Mouse (Mus musculus) neural tube, embryonic 15.5 days (tissue): ENCODE results near the gene Twist1. TPM values are rescaled to one million over a fixed set of nuclear protein-coding genes. Genes with fewer than 3 reads are reported as not detected.

Experiments used
- ATAC-seq: fragments of 200-750 bp; cut with Nextera tagmentation; 2 replicates; pipeline ENCODE4 v1.8.0; 2017; ENCODE audit warnings: mild to moderate bottlenecking, moderate TSS enrichment, moderate library complexity; ENCODE audit not compliant: low FRiP score
- H3K27ac ChIP-seq: fragments of 300-500 bp; sonication (generic); replicated peaks from 2 replicates; pipeline ENCODE4 v1.5.1; 2015; ENCODE audit warnings: mild to moderate bottlenecking, inconsistent platforms
- H3K27me3 ChIP-seq: fragments of 300-500 bp; sonication (generic); replicated peaks from 2 replicates; pipeline ENCODE4 v1.6.1; 2015; ENCODE audit warnings: inconsistent platforms
- H3K36me3 ChIP-seq: fragments of 300-500 bp; sonication (generic); 2 replicates; pipeline ENCODE4 v1.6.1; 2015; ENCODE audit warnings: inconsistent platforms
- H3K4me1 ChIP-seq: fragments of 300-500 bp; sonication (generic); 2 replicates; pipeline ENCODE4 v1.6.1; 2015; ENCODE audit warnings: inconsistent platforms
- H3K4me2 ChIP-seq: fragments of 300-500 bp; sonication (generic); 2 replicates; pipeline ENCODE4 v1.6.1; 2015; ENCODE audit warnings: inconsistent platforms, mild to moderate bottlenecking, moderate library complexity
- H3K4me3 ChIP-seq: fragments of 300-500 bp; sonication (generic); replicated peaks from 2 replicates; pipeline ENCODE4 v1.5.1; 2015; ENCODE audit warnings: mild to moderate bottlenecking, inconsistent platforms
- H3K9ac ChIP-seq: fragments of 300-500 bp; sonication (generic); replicated peaks from 2 replicates; pipeline ENCODE4 v1.6.1; 2015; ENCODE audit warnings: mild to moderate bottlenecking, inconsistent platforms
- H3K9me3 ChIP-seq: fragments of 300-500 bp; sonication (generic); replicated peaks from 2 replicates; pipeline ENCODE4 v1.6.1; 2016; ENCODE audit warnings: inconsistent platforms
- WGBS: fragments of 180-500 bp; shearing (Covaris S2); methylation state at CpG from one replicate; pipeline ENCODE4 v1.1.7; 2015; ENCODE audit warnings: mixed read lengths; 5-methylcytosine and 5-hydroxymethylcytosine counted together
- polyA plus RNA-seq: library from polyadenylated mRNA; unstranded; fragments of >200 nt; fragmentation: Nextera tagmentation; extraction: Ambion mirVana; gene quantifications from 2 replicates; pipeline ENCODE4 v1.2.1, GENCODE M21; 2015

The Twist1 gene
- polyA plus RNA-seq: 1.3 and 1.7 TPM in 2 replicates

- peaks cover 26% of the 10 kb centered on the region for H3K4me1 ChIP-seq
- no peaks in the 10 kb centered on the region for H3K9me3 ChIP-seq
- H3K27ac ChIP-seq: no peak within 1 kb of the TSS; the same call in 1 of the 2 replicates
- 0% methylated on average over 77 of the region's 105 CpGs for WGBS
- ATAC-seq: peak; percentile 60
- H3K4me2 ChIP-seq: peak within 1 kb of the TSS; percentile 81
- peak within 1 kb of the TSS; percentile 52 for H3K9ac ChIP-seq
- H3K36me3 ChIP-seq: no peaks in the 10 kb centered on the region
- peaks cover 86% of the 10 kb centered on the region for H3K27me3 ChIP-seq
- peak within 1 kb of the TSS; percentile 50 for H3K4me3 ChIP-seq
These were observed at the start of gene Twist1 for GRCm38 (mm10) chr12:33957400-33958240. Gene Twist1 (plus strand): TSS chr12:33957671.

DNA sequence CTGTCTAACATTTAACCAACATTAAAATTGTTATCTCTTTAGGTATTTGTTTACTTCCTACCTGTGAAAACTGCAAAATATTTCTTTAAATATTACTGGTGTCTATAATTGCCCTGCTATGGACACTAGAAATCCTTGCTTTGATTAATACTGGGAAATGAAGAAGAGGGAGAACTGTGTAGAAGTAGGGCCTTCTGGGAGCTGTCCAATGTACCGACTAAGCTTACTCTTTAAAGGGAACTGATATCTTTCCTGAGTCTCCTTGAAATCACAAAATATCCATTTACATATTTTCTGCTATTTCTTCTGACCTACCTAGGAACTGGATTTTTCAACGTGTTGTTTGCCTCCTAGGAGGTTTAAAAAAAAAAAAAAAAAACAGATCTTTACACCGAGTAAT is 30.7 kb upstream of the Twist1 start:
- WGBS: 12% methylated on average over 3 of the region's 3 CpGs
- peaks cover 17% of the 10 kb centered on the region for H3K4me1 ChIP-seq
- H3K27me3 ChIP-seq: peaks cover 35% of the 10 kb centered on the region

DNA sequence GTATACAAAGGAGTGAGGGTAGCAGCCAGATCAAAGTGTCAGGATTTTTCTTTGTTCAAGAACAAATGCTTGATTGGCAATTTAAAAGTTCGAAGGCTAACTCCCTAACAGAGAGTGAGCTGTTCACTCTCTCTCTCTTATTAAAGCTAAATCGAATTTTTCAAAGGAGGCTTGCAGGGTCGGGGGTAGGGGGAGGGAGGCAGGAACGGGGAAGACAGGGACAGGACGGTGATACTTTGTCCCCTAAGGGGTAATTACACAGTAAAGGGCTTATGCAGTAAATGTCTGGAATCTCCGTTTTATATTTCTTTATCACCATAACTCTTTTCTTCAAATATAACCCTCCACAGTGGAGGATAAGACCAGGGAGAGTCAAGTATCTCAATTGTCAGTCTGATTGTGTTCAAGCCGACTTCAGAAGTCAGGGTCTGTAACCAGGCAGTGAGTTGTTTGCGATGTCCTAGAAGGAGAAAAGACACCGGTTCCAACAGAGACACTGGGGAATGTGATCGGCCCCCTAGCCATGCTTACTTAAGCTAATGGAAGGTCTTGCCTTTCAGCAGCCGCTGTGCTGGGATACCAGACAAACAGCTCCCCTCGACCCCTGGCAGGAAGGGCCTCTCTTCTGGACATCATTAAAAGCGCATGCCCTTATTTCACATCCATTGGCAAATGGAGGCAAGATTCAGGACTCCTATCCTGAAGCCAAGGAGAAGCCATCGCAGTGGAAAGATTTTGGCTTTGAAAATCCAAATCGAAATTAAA is 30.0 kb upstream of the Twist1 start:
- H3K4me2 ChIP-seq: peak overlapping the region; percentile 58
- 2% methylated on average over 15 of the region's 15 CpGs for WGBS
- H3K27me3 ChIP-seq: peaks cover 35% of the 10 kb centered on the region
- H3K9me3 ChIP-seq: no peaks in the 10 kb centered on the region
- H3K4me1 ChIP-seq: peaks cover 17% of the 10 kb centered on the region
- H3K36me3 ChIP-seq: no peaks in the 10 kb centered on the region
- H3K27ac ChIP-seq: no peak overlapping the region
- H3K9ac ChIP-seq: no peak overlapping the region
- H3K4me3 ChIP-seq: peak overlapping the region; percentile 35
- 0 out of 2 replicates have a peak, but pooled peaks have one; percentile 35 for ATAC-seq

More for the DNA sequence above, 30.7 kb upstream of the Twist1 start:
- H3K36me3 ChIP-seq: no peaks in the 10 kb centered on the region
- H3K9ac ChIP-seq: no peak overlapping the region
- no peak overlapping the region for H3K4me3 ChIP-seq
- H3K9me3 ChIP-seq: no peaks in the 10 kb centered on the region
- no peak overlapping the region for H3K4me2 ChIP-seq
- no peak overlapping the region for H3K27ac ChIP-seq
- no peak for ATAC-seq

DNA sequence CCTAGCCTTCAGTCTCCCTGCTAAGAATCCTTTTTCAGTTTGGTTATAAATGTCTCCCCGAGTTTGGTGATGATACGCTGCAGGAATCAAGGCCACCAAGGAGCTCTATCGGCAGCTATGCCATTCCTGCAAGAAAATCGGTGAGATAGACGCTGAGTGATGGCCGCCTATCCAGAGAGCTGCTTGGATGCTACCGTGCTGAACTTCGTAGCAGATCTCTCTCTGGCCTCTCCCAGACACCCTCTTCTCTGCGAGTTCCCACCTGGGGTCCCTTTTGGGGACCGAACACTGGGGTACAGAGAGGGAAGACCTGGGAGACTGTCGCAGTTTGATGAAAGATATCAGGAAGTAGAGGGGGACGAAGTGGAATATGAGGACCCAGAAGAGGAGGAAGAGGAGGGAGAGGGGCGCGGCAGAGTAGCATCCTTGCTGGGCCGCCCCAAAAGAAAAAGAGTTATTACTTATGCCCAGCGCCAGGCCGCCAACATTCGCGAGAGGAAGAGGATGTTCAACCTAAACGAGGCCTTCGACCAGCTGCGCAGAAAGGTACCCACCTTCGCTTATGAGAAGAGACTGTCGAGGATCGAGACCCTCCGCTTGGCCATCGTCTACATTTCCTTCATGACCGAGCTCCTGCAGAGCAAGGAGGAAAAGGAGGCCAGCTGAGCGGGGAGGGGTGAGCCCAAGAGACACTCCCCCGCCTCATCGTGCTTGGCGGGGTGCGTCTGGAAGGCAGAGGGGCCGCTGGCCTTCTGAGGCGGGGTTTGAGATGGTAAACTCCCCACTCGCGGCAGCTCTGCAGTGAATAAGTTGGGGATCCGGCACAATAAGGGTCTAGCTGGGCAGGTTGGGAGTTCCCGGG is 28.9 kb upstream of the Twist1 start, which contains the start of gene Ferd3l:
TSS of gene Ferd3l (plus strand) at position 95 of the 862 bp plus-strand sequence.
- Histone ChIP-seq H3K27ac (no peak within 1 kb of the TSS), H3K4me1 (peaks cover 17% of the 10 kb centered on the region), H3K4me3 (peak within 1 kb of the TSS; percentile 35), H3K36me3 (no peaks in the 10 kb centered on the region), H3K4me2 (peak within 1 kb of the TSS; percentile 58), H3K9me3 (no peaks in the 10 kb centered on the region), H3K27me3 (peaks cover 35% of the 10 kb centered on the region), H3K9ac (0 out of 2 replicates have a peak within 1 kb of the TSS, but pooled peaks have one; percentile 17)
- ATAC-seq: no peak
- 1% methylated on average over 38 of the region's 39 CpGs for WGBS

DNA sequence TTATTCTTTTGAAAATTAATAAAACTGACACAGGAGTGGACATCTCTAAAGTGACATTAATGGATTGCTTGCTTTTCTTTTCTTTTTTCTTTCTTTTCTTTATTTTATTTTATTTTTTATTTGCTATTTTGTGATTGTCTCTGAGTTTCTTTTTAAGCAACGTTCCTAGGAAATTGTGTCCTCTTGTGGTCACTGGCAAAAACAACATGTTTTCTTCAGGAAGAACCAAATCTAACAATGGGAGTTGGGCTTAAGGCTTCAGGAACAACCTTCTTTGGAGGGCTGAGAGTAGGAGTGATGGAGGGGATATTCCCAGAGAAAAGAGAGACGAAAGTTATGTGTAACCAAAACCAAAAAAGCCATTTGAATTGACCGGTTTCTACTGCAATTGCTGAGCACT is 4.6 kb upstream of the Twist1 start:
- H3K4me3 ChIP-seq: no peak overlapping the region
- 9% methylated on average over 3 of the region's 3 CpGs for WGBS
- ATAC-seq: no peak
- H3K36me3 ChIP-seq: no peaks in the 10 kb centered on the region
- no peak overlapping the region for H3K27ac ChIP-seq
- H3K9ac ChIP-seq: no peak overlapping the region
- no peaks in the 10 kb centered on the region for H3K9me3 ChIP-seq
- H3K4me1 ChIP-seq: peaks cover 13% of the 10 kb centered on the region
- H3K4me2 ChIP-seq: no peak overlapping the region
- H3K27me3 ChIP-seq: peaks cover 59% of the 10 kb centered on the region

GRCm38 (mm10) chr12:33954931-33955565 is 2.4 kb upstream of the Twist1 start:
- no peak overlapping the region for H3K4me3 ChIP-seq
- no peak overlapping the region for H3K9ac ChIP-seq
- no peaks in the 10 kb centered on the region for H3K9me3 ChIP-seq
- WGBS: 8% methylated on average over 8 of the region's 8 CpGs
- no peak overlapping the region for H3K4me2 ChIP-seq
- H3K27ac ChIP-seq: no peak overlapping the region
- H3K4me1 ChIP-seq: peaks cover 22% of the 10 kb centered on the region
- H3K27me3 ChIP-seq: peaks cover 77% of the 10 kb centered on the region
- H3K36me3 ChIP-seq: no peaks in the 10 kb centered on the region
- ATAC-seq: no peak

- WGBS: 2% methylated on average over 28 of the region's 28 CpGs
- H3K9me3 ChIP-seq: no peaks in the 10 kb centered on the region
- H3K9ac ChIP-seq: no peak overlapping the region
- H3K4me3 ChIP-seq: peak overlapping the region; percentile 50; the same call in 1 of the 2 replicates
- H3K4me2 ChIP-seq: peak overlapping the region; percentile 36
- peaks cover 75% of the 10 kb centered on the region for H3K27me3 ChIP-seq
- H3K27ac ChIP-seq: no peak overlapping the region
- no peak for ATAC-seq
- H3K36me3 ChIP-seq: no peaks in the 10 kb centered on the region
- peaks cover 22% of the 10 kb centered on the region for H3K4me1 ChIP-seq
These were observed 1.7 kb upstream of the Twist1 start for GRCm38 (mm10) chr12:33955606-33956295.

DNA sequence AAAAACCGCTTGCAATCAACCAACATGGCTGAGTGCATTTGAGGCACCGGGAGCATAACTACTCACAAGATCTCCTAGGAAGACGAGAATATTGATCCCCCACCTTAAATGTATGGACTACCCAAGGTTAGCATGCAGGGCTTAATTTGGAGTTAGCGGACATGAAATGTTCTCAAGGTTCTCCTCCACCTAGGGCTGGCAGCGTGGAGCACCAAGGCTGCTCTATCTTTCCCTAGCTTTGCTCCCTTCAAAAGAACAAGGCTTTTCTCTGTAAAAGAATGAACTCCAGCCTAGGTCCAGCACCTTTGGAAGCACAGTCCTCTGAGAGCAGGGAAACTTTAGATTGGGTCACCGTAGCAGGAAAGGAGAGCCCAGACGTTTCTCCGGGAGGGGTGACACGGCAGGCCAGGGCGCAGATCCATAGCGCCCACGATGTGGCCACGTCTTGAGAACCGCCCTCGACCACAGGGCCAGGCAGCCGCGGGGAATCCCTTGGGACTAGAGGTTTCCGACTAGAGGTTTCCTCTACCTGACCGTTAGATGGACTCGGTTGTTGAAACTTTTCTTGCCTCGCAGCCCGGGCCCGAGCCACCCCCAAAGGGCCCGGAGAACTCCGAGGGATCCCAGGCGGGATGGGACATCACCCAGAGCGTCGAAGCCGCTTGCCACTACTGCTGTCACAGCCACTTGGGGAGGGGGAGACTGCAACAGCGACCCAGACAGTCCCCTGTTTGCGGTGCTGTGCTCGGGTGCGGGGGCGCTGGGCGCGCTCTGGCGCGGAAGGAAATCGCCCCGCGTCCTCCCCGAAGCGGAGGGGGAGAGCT is 683 bp upstream of the Twist1 start:
- Histone ChIP-seq H3K4me2 (peak overlapping the region; percentile 81), H3K4me1 (peaks cover 22% of the 10 kb centered on the region), H3K9ac (no peak overlapping the region), H3K4me3 (peak overlapping the region; percentile 50), H3K27me3 (peaks cover 78% of the 10 kb centered on the region), H3K36me3 (no peaks in the 10 kb centered on the region), H3K9me3 (no peaks in the 10 kb centered on the region), H3K27ac (no peak overlapping the region; the same call in 1 of the 2 replicates)
- no peak for ATAC-seq
- WGBS: under 1% methylated on average over 43 of the region's 43 CpGs

DNA sequence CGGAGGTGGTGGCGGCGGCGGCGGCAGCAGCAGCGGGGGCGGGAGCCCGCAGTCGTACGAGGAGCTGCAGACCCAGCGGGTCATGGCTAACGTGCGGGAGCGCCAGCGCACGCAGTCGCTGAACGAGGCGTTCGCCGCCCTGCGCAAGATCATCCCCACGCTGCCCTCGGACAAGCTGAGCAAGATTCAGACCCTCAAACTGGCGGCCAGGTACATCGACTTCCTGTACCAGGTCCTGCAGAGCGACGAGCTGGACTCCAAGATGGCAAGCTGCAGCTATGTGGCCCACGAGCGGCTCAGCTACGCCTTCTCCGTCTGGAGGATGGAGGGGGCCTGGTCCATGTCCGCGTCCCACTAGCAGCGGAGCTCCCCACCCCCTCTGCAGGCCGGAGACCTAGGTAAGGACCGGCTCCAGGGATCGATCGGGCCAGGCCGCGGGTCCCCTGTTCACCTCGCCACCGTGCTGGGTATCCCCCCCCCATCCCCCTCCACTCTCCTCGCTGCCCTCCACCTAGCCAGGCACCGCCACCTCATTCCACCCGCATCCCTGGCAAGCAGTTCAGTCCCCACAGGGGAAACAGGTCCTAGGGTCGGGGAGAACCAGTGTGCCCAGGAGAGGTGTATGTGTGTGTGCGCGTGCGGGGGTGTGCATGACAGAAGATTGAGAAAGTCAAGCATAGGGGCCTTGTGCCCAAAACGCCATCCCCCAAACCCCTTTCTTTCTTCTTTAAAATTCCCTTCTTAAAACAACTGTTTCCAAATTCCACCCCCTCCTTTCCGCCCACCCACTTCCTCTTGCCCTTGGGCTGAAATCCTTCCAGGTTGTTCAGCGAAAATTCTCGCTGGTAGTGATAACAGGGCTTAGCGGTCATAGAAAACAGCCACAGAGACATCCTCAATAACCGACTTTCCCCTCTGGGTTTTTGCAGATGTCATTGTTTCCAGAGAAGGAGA is 1.0 kb downstream of the Twist1 start:
- peaks cover 26% of the 10 kb centered on the region for H3K4me1 ChIP-seq
- H3K9ac ChIP-seq: peak overlapping the region; percentile 52
- H3K4me2 ChIP-seq: peak overlapping the region; percentile 81
- H3K9me3 ChIP-seq: no peaks in the 10 kb centered on the region
- H3K27ac ChIP-seq: no peak overlapping the region; the same call in 1 of the 2 replicates
- under 1% methylated on average over 50 of the region's 56 CpGs for WGBS
- no peaks in the 10 kb centered on the region for H3K36me3 ChIP-seq
- H3K27me3 ChIP-seq: peaks cover 89% of the 10 kb centered on the region
- H3K4me3 ChIP-seq: peak overlapping the region; percentile 50
- ATAC-seq: peak; percentile 30
